Mouse (Mus musculus) heart, adult 9 months (tissue): ENCODE data around the gene Pum2.

ENCODE experiments used
- DNase-seq, 2 experiments: peaks; one replicate each; pipeline ENCODE4 v3.0.0; 2022; ENCODE audit warnings: low spot score in 2 of 2

Gene Pum2

DNA sequence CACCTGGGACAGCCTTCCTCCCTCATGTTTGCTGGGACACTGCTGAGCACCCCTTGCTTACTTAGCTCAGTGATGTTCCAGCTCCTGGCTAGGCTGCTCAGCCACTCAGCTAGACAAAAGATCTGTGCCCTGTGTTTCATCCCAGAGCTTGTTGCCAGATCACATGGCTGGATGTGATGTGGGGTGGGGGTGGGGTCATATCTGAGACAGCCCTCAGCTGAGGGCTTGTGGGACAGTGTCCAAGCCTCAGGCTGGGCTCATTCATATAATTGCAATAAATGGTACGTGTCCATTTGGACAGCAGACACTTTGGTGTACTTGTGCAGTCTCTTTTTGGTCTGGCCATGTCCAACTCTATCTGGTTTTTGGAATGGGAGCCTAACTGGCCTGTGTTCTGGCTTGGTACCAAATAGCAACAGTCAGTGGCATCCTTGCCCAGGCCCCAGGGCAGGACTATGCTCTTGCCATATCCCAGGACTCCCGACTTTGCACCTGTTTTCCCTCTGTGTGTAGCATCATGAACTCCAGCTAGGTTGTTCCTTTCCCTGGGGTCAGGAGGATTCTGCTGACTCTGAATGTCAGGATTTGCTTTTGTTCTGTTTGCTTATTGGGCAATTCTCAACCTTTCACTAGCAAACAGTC, 119.6 kb downstream of the Pum2 start:
- no peak for DNase-seq

DNA sequence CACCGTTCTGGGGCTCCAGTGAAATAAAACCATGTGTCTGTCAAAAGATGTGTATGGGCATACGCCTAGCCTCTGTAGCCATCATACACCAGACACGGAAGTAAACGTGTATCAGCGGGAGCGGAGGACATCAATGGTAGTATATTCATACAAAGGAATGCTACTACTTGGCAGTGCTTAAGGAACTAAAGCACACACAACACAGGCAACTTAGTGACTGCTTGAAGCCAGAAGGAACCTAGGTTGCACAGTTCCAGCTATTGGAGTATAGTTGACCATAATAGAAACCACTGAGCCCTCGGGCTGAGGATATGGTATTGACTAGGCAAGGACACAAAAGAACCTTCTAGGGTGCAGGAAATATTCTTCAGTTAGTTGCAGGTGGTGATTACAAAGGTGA, 124.0 kb downstream of the Pum2 start:
- no peak for DNase-seq

- peak in 1 of 2 experiments; percentile 9 for DNase-seq
These were observed 124.6 kb downstream of the Pum2 start for GRCm38 (mm10) chr12:8798486-8799020.
